Mouse (Mus musculus) v-Abl transformed pro-B cells (cell line): ENCODE data around the gene Cd3d.

Experiments used
- in situ Hi-C, 2 experiments: fragments of 400-800 bp; cut with MboI; formaldehyde crosslinking; loops; one replicate each; pipeline ENCODE4 v1.15.1; 2025; ENCODE audit not compliant: unreplicated experiment in 2 of 2

Gene Cd3d

DNA sequence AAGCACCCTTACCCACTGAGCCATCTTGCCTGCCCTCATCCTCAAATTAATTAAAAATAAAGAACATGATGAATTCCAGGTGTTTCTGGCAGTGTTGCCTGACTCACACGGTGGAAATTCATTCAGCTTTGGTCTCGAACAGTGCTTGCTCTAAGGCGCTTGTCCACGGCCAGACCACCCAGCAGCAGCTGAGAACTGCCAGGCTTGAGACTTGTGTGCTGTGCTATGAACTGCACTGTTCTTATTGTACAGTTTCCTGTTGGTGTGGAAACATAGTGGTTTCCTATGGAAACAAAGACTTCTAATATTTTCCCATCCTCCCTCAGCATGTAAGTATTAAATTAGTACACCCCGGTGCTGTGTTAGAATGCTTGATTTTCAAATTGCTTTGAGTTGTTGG lies 5.4 kb downstream of the Cd3d start:
- in situ Hi-C loops: no loop called here

DNA sequence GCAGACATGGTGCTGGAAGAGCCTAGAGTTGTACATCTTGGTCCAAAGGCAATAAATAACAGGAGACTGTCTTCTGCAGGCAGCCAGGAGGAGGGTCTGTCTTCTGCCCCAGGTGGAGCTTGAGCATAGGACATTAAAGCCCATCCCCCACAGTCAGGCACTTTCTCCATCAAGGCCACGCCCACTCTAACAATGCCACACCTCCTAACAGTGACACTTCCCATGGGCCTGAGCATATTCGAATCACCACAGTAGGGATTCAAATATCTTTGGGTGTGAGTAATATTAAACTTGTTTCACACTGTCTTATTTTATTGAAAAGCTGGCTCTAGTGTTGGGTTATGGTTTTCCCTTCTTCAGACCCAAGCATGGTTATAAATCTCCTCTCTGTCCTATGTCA lies 10.2 kb downstream of the Cd3d start:
- in situ Hi-C loops: no loop called here

DNA sequence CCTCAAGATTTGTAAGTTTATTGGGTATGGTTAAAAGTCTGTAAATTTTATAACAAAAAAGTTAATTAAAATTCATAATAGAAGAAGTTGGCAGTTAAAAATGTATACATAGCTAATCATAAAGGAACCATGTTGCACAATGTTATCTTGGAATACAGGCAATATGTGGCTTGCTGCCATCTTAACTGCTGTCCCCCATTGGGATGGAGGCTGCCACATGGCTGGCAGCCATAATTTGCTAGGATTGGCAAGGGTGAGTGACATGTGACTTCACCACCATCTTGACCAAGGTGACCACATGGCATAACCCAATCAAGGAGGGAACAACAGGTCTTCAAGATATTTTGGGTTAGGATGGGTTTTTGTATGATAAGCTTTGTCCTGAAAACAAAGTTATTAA lies 10.7 kb downstream of the Cd3d start:
- in situ Hi-C loops: no loop called here

DNA sequence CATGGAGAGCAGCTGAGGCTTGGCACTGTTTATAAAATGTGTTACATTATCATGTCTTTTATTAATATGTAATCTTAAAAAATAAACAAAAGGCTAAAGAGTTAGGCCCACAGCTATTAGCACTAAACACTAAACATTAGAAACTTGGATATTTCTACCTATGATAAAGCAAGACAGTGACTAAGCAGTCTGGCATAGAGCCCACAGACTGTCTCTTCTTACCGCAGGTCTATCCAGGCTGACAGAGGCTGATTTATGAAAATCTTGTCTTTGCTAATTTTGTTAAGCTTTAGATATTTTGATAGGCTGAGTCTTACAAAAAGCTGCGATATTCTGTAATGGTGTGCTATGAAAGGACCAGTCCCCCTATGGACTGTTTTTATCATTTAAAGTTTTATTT lies 11.7 kb downstream of the Cd3d start:
- in situ Hi-C loops: no loop called here

GRCm38 (mm10) chr9:44994962-44995361 lies 13.4 kb downstream of the Cd3d start:
- in situ Hi-C loops: no loop called here

- in situ Hi-C loops: no loop called here
Measured at GRCm38 (mm10) chr9:44996590-44996989, 15.0 kb downstream of the Cd3d start.

DNA sequence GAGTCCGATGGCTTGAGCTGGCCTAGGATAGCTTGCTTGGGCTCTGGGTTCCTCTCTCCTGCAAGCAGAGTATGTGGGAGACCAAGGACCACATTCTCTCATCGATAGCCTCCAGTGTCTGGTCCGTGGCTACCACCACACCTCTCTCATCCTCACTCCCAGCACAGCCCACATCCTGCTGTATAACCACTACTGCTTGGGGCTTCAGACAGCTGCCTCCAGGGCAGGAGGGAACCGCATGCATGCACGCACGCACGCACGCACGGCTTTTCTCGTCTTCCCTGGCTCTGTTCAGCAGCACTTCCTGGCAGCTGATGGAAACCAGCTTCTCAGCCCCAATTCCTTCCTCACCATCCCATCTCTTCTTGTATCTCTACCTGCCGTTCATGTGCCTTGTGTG lies 16.6 kb downstream of the Cd3d start:
- in situ Hi-C loops: no loop called here

DNA sequence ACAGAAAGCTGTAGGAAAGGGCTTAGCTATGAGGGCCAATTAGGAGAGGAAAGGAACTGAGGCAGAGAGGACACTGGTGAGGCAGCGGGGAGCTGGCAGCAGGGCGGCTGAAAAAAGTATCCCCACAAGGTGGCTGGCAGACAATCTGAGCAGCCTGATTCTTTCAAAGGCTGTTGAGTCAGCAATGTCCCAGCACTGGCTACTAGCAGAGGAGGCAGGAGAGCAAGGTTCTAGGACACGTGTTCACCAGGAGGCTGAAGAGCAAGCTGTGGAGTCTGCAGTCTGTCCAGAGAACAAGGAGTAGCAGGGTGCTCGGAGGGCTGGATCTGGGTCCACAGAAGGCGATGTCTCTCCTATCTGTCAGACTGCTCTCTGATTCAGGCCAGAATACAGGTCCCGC lies 17.6 kb downstream of the Cd3d start:
- in situ Hi-C loops: no loop called here

DNA sequence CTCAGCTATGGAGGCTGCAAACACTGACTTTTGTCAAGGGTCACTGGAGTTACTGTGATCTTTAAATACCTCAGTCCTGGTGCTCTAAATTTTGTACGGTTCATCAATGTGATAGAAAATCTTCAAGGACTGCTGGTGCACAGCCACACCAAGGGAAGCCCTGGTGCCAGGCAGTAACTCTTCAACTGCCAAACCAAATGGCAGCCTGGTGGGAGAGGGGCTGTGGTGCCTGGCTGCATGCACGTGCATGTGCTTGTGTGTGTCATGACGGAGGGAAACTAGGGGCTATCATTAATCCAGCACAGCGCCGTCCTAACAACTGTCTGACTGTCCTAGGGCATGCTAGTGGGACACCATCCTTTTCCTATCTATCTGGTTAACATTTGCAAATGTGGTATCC lies 18.2 kb downstream of the Cd3d start:
- in situ Hi-C loops: no loop called here

GRCm38 (mm10) chr9:45000249-45000648 lies 18.7 kb downstream of the Cd3d start:
- in situ Hi-C loops: no loop called here

DNA sequence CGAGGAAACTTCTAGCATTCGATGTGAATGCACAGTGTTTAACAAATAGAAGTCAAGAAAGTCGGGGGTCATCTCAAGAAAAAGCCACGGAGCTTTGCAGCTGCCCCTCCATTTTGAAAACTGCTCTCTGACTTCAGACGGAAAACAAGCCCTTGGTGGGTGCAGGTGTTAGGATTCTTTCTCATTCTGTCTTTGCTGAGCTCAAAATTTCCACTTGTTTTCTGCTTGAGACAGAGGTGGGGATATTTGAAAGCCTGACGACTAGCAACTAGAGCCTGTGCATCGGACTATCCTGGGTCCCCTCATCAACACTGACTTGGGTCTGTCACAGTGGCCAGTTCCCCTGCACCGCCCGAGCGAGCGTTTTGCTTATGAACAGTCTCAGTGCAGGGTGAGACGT lies 25.8 kb downstream of the Cd3d start:
- in situ Hi-C loops: no loop called here

DNA sequence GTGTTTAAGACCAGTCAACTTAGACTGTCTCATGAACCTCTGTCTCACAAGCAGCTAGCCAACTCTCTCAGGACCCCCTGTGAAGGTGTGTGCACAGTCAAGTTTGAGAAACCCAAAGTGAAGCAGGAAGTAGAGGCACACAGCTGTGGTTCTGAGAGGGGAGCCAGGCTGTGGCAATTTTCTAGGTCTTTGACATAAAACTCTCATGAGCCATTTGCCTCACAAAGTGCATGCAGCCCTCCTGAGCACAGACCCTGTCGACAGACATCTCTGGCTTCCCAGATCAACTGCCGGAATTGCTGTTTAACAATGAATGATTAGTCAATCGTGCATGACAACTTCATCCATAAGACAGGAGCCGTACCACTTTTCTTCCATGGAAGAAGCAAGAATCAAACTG lies 26.8 kb downstream of the Cd3d start:
- in situ Hi-C loops: no loop called here

- in situ Hi-C loops: loop anchor here in 1 of 2 experiments (5.0 kb wide), 1 partner anchor 37 kb away; no protein-coding TSS in a partner anchor
Measured at GRCm38 (mm10) chr9:45009180-45010078, 27.8 kb downstream of the Cd3d start, which contains the start of gene Cd3e. TSS of gene Cd3e (minus strand) at chr9:45009627.

DNA sequence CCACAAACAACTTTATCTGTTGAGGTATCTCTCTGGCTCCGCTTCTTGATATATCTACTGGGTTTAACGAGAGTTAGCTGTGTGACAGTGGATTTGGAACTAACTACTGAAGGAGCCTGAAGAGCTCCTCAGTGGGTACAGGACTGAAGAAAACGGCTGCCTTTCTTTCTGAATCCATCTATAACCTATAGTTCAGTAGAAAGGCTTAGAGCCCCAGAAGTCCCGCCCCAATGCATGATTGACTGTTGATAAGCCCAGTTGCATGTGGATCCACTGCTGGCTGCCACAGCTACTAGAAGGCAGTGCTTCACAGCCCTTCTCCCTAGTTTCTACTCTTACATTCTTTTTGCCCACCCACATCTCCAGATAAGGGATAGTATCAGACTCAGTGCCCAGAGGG lies 28.9 kb downstream of the Cd3d start:
- in situ Hi-C loops: loop anchor here in 1 of 2 experiments (5.0 kb wide), 1 partner anchor 38 kb away; no protein-coding TSS in a partner anchor

DNA sequence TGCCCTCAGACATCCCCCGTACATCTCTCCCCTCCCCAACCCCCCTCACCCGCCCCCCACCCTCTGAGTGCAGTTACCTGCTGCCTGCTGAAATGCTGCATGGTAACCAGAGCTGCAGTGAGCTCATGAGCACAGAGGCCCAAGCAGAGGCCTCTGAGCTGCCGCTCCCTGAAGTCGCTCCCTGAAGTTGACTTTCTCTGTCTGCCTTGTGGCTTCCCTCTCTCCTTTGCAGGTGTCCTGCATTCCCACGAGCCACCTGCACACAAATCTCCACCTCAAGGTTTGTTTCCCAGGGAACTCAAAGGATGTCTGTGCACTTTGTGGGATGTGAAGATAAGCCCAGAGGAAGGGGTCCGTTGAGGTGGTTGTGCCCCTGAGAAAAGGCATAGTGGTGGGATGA lies 29.7 kb downstream of the Cd3d start:
- in situ Hi-C loops: loop anchor here in 1 of 2 experiments (5.0 kb wide), 1 partner anchor 39 kb away; no protein-coding TSS in a partner anchor

DNA sequence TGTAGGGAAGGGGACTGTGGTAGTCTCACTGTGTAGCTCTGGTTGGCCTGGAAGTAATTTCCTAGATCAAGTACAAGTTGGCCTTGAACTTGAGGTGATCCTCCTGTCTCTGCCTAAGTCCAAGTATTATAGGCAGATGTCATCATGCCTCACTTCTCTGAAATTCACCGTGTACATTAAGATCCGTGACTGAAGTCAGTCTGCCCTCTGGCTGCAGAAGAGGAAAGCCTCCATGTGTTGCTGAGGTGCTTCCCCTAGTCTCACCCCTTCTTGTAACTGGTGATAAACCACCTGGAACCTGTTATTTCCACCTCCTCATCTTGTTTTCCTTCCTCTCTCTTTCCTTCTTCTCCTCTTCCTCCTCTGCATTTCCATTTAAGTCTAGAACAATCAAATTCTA lies 33.3 kb downstream of the Cd3d start:
- in situ Hi-C loops: loop anchor here (5.0 kb wide), 1 partner anchor 43 kb away; no protein-coding TSS in a partner anchor

GRCm38 (mm10) chr9:45015841-45016240 lies 34.3 kb downstream of the Cd3d start:
- in situ Hi-C loops: loop anchor here in 1 of 2 experiments (5.0 kb wide), 1 partner anchor 44 kb away; no protein-coding TSS in a partner anchor

DNA sequence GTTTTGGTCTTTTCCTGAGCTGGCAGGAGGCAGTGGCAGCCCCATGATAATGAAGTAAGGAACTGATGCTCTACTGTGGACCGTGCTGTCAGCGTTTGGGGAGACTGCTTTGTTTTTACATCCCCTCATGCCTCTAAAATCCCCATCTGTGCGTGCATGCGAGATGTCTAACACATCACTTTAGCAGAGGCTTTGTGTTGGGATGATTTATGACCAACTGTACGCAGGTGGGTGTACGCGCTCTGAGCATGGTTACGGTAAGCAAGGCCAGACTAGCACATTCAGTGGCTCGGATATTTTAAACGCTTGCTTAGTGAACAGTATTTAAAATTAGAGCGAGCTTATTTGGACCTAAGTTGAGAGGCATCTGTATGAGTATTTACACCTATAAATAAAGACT lies 36.4 kb downstream of the Cd3d start:
- in situ Hi-C loops: loop anchor here in 1 of 2 experiments (5.0 kb wide), 1 partner anchor 46 kb away; no protein-coding TSS in a partner anchor

GRCm38 (mm10) chr9:45022800-45023199 lies 41.2 kb downstream of the Cd3d start:
- in situ Hi-C loops: loop anchor here (10.0 kb wide), 2 partner anchors 372 to 392 kb away; partner anchors contain the start of gene Fxyd2 (in 1 of the 2)

GRCm38 (mm10) chr9:45023638-45024037 lies 42.1 kb downstream of the Cd3d start:
- in situ Hi-C loops: loop anchor here (10.0 kb wide), 2 partner anchors 371 to 391 kb away; partner anchors contain the start of gene Fxyd2 (in 1 of the 2)

DNA sequence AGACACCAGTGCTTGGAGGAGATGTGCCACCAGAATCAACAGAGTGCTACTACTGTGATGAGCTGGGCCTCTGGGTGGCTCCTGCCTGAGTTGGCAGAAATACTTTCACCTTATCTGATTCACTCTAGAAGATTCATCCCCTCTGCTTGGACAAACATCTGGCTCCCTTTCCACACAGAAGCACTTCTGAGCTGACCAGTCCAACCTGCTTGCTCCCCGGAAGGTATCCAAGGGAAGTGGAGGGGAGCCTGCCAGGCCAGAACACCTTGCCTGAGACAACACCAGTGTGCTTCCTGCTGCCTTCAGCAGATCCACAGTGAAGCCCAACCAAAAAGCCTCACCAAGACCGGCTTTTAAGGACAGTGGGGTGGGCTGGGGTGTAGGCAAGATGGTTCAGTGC lies 42.6 kb downstream of the Cd3d start:
- in situ Hi-C loops: loop anchor here (10.0 kb wide), 2 partner anchors 371 to 391 kb away; partner anchors contain the start of gene Fxyd2 (in 1 of the 2)
